Mouse (Mus musculus) myocyte (in vitro differentiated cells): ENCODE data around the gene Tmub2.
A peak's percentile ranks its signal among the peaks of the same experiment; 100 is the strongest.

Experiments used
- CEBPB ChIP-seq: IDR thresholded peaks from 2 replicates; pipeline ENCODE4 v1.6.1; 2011; ENCODE audit warnings: mild to moderate bottlenecking, moderate library complexity; ENCODE audit not compliant: poor library complexity, insufficient read depth, severe bottlenecking
- E2F4 ChIP-seq: IDR thresholded peaks from one replicate; pipeline ENCODE4 v1.6.1; 2011; ENCODE audit warnings: mild to moderate bottlenecking, control low read depth, moderate library complexity; ENCODE audit not compliant: insufficient read depth
- MAX ChIP-seq: IDR thresholded peaks from one replicate; pipeline ENCODE4 v1.6.1; 2011; ENCODE audit warnings: low read depth, mild to moderate bottlenecking, control low read depth
- MYOD1 ChIP-seq, 3 experiments: IDR thresholded peaks; one replicate each; pipeline ENCODE4 v1.6.1; 2011; ENCODE audit warnings: control low read depth in 2 of 3, low read depth in 2 of 3, mild to moderate bottlenecking in 2 of 3, moderate library complexity in 1 of 3; ENCODE audit not compliant: insufficient read length in 2 of 3, control insufficient read depth in 1 of 3
- MYOG ChIP-seq, 3 experiments: IDR thresholded peaks; one replicate each; pipeline ENCODE4 v1.6.1; 2011; ENCODE audit warnings: control low read depth in 2 of 3, low read depth in 2 of 3, mild to moderate bottlenecking in 2 of 3; ENCODE audit not compliant: insufficient read length in 2 of 3, control insufficient read depth in 1 of 3, insufficient read depth in 1 of 3
- POLR2A ChIP-seq: IDR thresholded peaks from one replicate; pipeline ENCODE4 v1.6.1; 2011; ENCODE audit warnings: low read depth, mild to moderate bottlenecking, control low read depth, moderate library complexity; ENCODE audit not compliant: insufficient read length
- POLR2AphosphoS2 ChIP-seq: IDR thresholded peaks from one replicate; pipeline ENCODE4 v1.6.1; 2011; ENCODE audit warnings: low read depth, control low read depth; ENCODE audit not compliant: insufficient read length
- REST ChIP-seq: IDR thresholded peaks from one replicate; pipeline ENCODE4 v1.6.1; 2011; ENCODE audit warnings: mild to moderate bottlenecking, control low read depth, moderate library complexity; ENCODE audit not compliant: insufficient read depth, insufficient read length
- SRF ChIP-seq: IDR thresholded peaks from one replicate; pipeline ENCODE4 v1.6.1; 2011; ENCODE audit warnings: low read depth; ENCODE audit not compliant: control insufficient read depth, insufficient read length
- TCF12 ChIP-seq: IDR thresholded peaks from one replicate; pipeline ENCODE4 v1.6.1; 2011; ENCODE audit warnings: mild to moderate bottlenecking, control low read depth; ENCODE audit not compliant: poor library complexity, insufficient read depth, severe bottlenecking
- USF1 ChIP-seq: IDR thresholded peaks from one replicate; pipeline ENCODE4 v1.6.1; 2011; ENCODE audit warnings: low read depth, mild to moderate bottlenecking, control low read depth, moderate library complexity

GRCm38 (mm10) chr11:102244926-102245449 is 39.7 kb upstream of the Tmub2 start:
- TF ChIP-seq TCF12 (peak; percentile 2), MYOG (IDR thresholded peaks at IDR 0.05; ENCODE audit: control insufficient read depth in 1 of 3, insufficient read depth in 1 of 3, insufficient read length in 2 of 3, low read depth in 2 of 3) (peak in 2 of 3 experiments; percentile 28 to 58), CEBPB (no peak), POLR2A (peak; percentile 34), MYOD1 (IDR thresholded peaks at IDR 0.05; ENCODE audit: control insufficient read depth in 1 of 3, insufficient read length in 2 of 3, low read depth in 2 of 3) (peak in 1 of 3 experiments; percentile 74), REST (no peak), MAX (no peak), SRF (no peak), USF1 (no peak), E2F4 (peak; percentile 27), POLR2AphosphoS2 (no peak)
